Comparison of ENCODE assay signal across 7 mouse cellular contexts in the genomic region with DNA sequence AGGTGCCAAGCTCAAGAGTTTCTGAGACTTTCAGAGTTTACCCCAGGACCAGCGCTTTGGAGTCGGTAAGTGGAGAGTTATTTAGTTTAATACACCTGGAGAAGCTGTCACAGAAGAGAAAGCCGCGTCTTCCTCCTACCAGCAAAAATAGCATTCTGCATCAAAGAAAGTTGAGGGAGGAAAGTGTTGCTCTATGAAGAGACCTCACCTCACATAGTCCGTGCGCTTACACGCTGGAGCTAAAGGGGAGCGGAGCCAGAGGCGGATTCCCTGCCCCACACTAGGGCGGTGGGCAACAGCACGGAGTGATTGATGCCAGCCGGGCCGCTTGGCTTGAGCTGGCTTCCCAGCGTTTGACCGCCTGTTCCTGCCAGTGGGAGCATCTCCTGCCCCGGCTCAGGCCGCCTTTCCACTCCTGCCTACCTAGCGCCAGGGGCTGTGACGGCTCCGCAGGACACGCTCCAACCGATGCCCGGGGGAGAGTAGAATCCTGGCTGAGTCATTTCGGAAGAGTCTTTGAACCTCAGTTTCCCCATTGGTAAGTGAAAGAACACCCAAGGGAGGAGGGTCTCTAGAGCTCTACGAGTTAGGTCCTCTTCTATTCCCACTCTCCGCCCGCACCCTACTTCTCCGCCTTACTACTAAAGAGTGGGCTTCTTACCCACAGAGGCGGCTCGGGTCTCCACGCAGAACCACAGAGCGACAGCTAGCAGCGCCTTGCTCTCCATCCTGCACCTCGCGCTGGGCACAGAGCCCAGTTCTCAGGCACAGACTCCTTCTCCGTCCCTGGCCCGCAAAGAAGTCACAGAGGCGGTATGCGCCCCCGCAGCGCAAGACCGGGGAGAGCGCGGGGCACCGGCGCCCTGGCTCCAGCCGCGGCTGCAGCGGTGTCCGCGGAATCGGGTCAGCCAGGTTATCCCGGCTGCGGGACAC. TPM values are rescaled to one million over a fixed set of nuclear protein-coding genes. Genes with fewer than 3 reads are reported as not detected.
A peak's percentile ranks its signal among the peaks of the same experiment; 100 is the strongest.
DNase-seq lines count a peak whose midpoint lies in the region; ATAC-seq lines count a peak whose summit lies in the region.

No protein-coding gene starts in this region.

- intact Hi-C loops in left cerebral cortex, postnatal 25 days (cut with DNase I): loop anchor here (5.0 kb wide), 1 partner anchor 105 kb away; no protein-coding TSS in a partner anchor

- no peak for DNase-seq in lung, postnatal 36 days
- DNase-seq in embryo, embryonic 11 days: peak; percentile 37
- DNase-seq in frontal cortex, postnatal 36 days (ENCODE audit: low spot score in 2 of 2): peak; percentile 13 to 40
- peak; percentile 7 to 22 for DNase-seq in left cerebral cortex, postnatal 25 days (ENCODE audit: low spot score in 2 of 2)
- peak; percentile 92 for DNase-seq in midbrain, embryonic 11.5 days (ENCODE audit: low spot score, missing footprints)

- H3K36me3 ChIP-seq in lung, embryonic 15.5 days: no peaks in the 10 kb centered on the region
- H3K36me3 ChIP-seq in midbrain, embryonic 11.5 days (ENCODE audit: control insufficient read depth, insufficient read depth, low read length): no peaks in the 10 kb centered on the region
- no peaks in the 10 kb centered on the region for H3K36me3 ChIP-seq in stomach, embryonic 16.5 days (ENCODE audit: control insufficient read depth, insufficient read depth, low read length)

- peak overlapping the region; percentile 54 for H3K4me3 ChIP-seq in lung, embryonic 15.5 days
- H3K4me3 ChIP-seq in midbrain, embryonic 11.5 days (ENCODE audit: low read depth, low read length): peak overlapping the region; percentile 63
- H3K4me3 ChIP-seq in stomach, embryonic 16.5 days (replicated peaks; ENCODE audit: low read length): peak overlapping the region; percentile 70

- H3K4me1 ChIP-seq in lung, embryonic 15.5 days: peaks cover 11% of the 10 kb centered on the region
- peaks cover 8% of the 10 kb centered on the region; the same call in 1 of the 2 replicates for H3K4me1 ChIP-seq in midbrain, embryonic 11.5 days (ENCODE audit: control insufficient read depth, insufficient read depth, low read length)
- H3K4me1 ChIP-seq in stomach, embryonic 16.5 days (ENCODE audit: control insufficient read depth, insufficient read depth, low read length): peaks cover 9% of the 10 kb centered on the region; the same call in 1 of the 2 replicates

- peak overlapping the region; percentile 56 for H3K9ac ChIP-seq in lung, embryonic 15.5 days
- peak overlapping the region; percentile 60 for H3K9ac ChIP-seq in midbrain, embryonic 11.5 days (ENCODE audit: low read length)
- peak overlapping the region; percentile 71 for H3K9ac ChIP-seq in stomach, embryonic 16.5 days (ENCODE audit: low read length)

- H3K9me3 ChIP-seq in lung, embryonic 15.5 days: no peaks in the 10 kb centered on the region
- H3K9me3 ChIP-seq in midbrain, embryonic 11.5 days (ENCODE audit: control insufficient read depth, low read length): no peaks in the 10 kb centered on the region
- H3K9me3 ChIP-seq in stomach, embryonic 16.5 days (replicated peaks; ENCODE audit: control insufficient read depth, low read length): no peaks in the 10 kb centered on the region

- WGBS in lung, embryonic 15.5 days: 1% methylated on average over 54 of the region's 54 CpGs
- WGBS in midbrain, embryonic 11.5 days: 2% methylated on average over 54 of the region's 54 CpGs
- 2% methylated on average over 54 of the region's 54 CpGs for WGBS in stomach, embryonic 16.5 days

- peaks cover 50% of the 10 kb centered on the region for H3K27me3 ChIP-seq in lung, embryonic 15.5 days
- peaks cover 48% of the 10 kb centered on the region for H3K27me3 ChIP-seq in midbrain, embryonic 11.5 days (ENCODE audit: control insufficient read depth, insufficient read depth, low read length)
- H3K27me3 ChIP-seq in stomach, embryonic 16.5 days (ENCODE audit: control insufficient read depth, insufficient read depth, low read length): peaks cover 31% of the 10 kb centered on the region

- H3K27ac ChIP-seq in lung, embryonic 15.5 days: peak overlapping the region; percentile 72
- no peak overlapping the region for H3K27ac ChIP-seq in midbrain, embryonic 11.5 days (ENCODE audit: low read depth, low read length)
- peak overlapping the region; percentile 60; the same call in 1 of the 2 replicates for H3K27ac ChIP-seq in stomach, embryonic 16.5 days (ENCODE audit: low read length)

- peak overlapping the region; percentile 87 for H3K4me2 ChIP-seq in lung, embryonic 15.5 days
- H3K4me2 ChIP-seq in midbrain, embryonic 11.5 days: peak overlapping the region; percentile 99
- H3K4me2 ChIP-seq in stomach, embryonic 16.5 days (ENCODE audit: low read depth, low read length): peak overlapping the region; percentile 96

- ATAC-seq in lung, embryonic 15.5 days (ENCODE audit: borderline replicate concordance, extremely low read depth, low FRiP score, low TSS enrichment): peak; percentile 57; the same call in 1 of the 2 replicates
- ATAC-seq in midbrain, embryonic 11.5 days (ENCODE audit: low FRiP score): peak; percentile 79
- ATAC-seq in stomach, embryonic 16.5 days (ENCODE audit: insufficient read depth, low FRiP score): peak; percentile 41; the same call in 1 of the 2 replicates

RNA-seq across cellular contexts. Expression of a gene that starts 0.6 kb away (rescaled TPM):
- polyA plus RNA-seq in lung, embryonic 15.5 days (2015; fragmentation: Nextera tagmentation; extraction: Ambion mirVana): 55.3 and 60.7 TPM in 2 replicates
- total RNA-seq in left cerebral cortex, postnatal 25 days (2021): 10 to 100 TPM; 10.2 to 10.5 TPM
- 24.5 and 28.1 TPM in 2 replicates for polyA plus RNA-seq in midbrain, embryonic 11.5 days (2014; fragmentation: Nextera tagmentation; extraction: Ambion mirVana)
- 26.3 and 28.1 TPM in 2 replicates for polyA plus RNA-seq in stomach, embryonic 16.5 days (2015; fragmentation: Nextera tagmentation; extraction: Ambion mirVana)
